Mouse (Mus musculus): Measurements from ENCODE around the gene Mettl7a2. TPM values are rescaled to one million over a fixed set of nuclear protein-coding genes. Genes with fewer than 3 reads are reported as not detected.
"Not testable (repeated sequence)": the region's sequence is repeated elsewhere in the genome, so short reads cannot be mapped to it uniquely, and the experiment has no call there.

Mettl7a2 gene
- total and polyA plus RNA-seq, 3 experiments = not detected

DNA sequence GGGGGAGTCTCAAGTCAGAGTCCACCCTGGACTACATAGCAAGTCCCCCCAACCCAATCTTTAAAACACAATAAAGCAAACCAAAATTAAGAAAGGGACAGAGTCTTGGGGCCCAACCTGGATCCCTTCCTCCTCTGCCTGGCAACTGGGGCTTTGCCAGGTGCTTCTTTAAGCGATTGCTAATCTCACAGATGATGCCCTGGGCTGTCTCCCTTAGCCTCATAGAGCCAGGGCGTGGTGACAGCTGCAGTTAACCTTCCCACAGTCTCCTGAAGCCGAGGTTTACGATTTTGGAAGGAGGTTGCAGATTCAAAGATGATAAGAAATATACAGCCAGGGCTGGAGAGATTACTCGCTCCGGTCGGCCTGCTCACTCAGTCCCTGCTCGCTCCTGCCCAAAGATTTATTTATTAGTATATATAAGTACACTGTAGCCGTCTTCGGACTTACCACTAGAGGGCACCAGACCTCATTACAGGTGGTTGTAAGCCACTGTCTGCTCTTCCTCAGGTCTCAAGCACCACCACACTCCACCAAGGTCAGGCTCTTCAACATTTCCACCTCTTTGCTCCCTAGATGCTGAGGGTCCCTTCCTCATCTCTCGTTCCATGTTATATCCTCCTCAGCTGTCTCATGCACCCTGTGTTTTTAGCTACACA is 45.4 kb upstream of the Mettl7a2 start:
- peaks cover 3 to 21% of the 10 kb centered on the region in 2 experiments for H3K36me3 ChIP-seq (ENCODE audit: control insufficient read depth in 1 of 2, insufficient read depth in 2 of 2, low read length in 2 of 2)
- H3K4me1 ChIP-seq (ENCODE audit: control insufficient read depth in 1 of 2, insufficient read depth in 2 of 2, low read length in 2 of 2) = peaks cover 18 to 22% of the 10 kb centered on the region in 2 experiments
- H3K4me3 ChIP-seq (ENCODE audit: control insufficient read depth in 1 of 2, insufficient read depth in 1 of 2, low read depth in 2 of 2, low read length in 2 of 2) = 0 out of 4 replicates have a peak overlapping the region, but pooled peaks of 1 of the 2 experiments have one; percentile 14
- H3K9ac ChIP-seq (ENCODE audit: control insufficient read depth, low read depth, low read length, poor library complexity, severe bottlenecking); H3K27ac ChIP-seq (ENCODE audit: control insufficient read depth, low read depth, low read length); H3K9me3 ChIP-seq (replicated peaks; ENCODE audit: insufficient read depth, low read length); H3K27me3 ChIP-seq (ENCODE audit: control insufficient read depth in 1 of 2, insufficient read depth in 2 of 2, low read length in 2 of 2); H3K79me2 ChIP-seq (ENCODE audit: control insufficient read depth, insufficient read depth, low read length, poor library complexity): not testable (repeated sequence)
- peak; percentile 92 for DNase-seq (ENCODE audit: low read depth, low spot score)
- TF ChIP-seq ETS1 (IDR thresholded peaks at IDR 0.05; ENCODE audit: low read depth, low read length) (0 out of 2 replicates have a peak, but pooled peaks have one; percentile 16), CTCF (IDR thresholded peaks at IDR 0.05 in 2 of 3, conservative IDR thresholded peaks at IDR 0.05 in 1 of 3; ENCODE audit: control insufficient read depth in 1 of 3, insufficient read depth in 1 of 3, low read depth in 2 of 3, low read length in 3 of 3, poor library complexity in 1 of 3, severe bottlenecking in 1 of 3) (peak; percentile 27 to 64 (median 52); a peak in 5 of 6 replicates), RAD21 (IDR thresholded peaks at IDR 0.05; ENCODE audit: low read depth, low read length) (peak; percentile 21), SMC3 (IDR thresholded peaks at IDR 0.05; ENCODE audit: low read depth, low read length) (peak; percentile 36)

DNA sequence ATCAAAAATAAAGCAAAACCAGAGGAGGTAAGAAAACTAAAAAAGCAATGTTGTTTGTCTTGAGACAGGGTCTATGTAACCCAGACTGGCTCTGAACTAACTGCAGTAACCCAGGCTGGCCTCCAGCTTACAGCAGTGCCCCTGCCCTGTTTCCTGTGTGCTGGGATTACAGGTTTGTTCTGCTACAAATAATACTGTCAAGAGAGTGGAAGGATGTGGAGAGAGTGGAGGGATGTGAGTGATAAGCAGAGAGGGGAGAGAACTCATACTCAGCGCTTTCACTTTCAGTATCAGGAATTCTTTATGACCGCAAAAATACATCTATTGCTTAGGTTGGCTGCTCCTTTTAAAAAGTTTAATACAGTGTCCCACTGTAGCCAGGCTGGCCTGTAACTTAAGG is 40.7 kb upstream of the Mettl7a2 start:
- H3K27me3 ChIP-seq (ENCODE audit: control insufficient read depth in 1 of 2, insufficient read depth in 2 of 2, low read length in 2 of 2) = no peaks in the 10 kb centered on the region
- TF ChIP-seq ZMIZ1 (IDR thresholded peaks at IDR 0.05; ENCODE audit: low read depth, low read length) (no peak), NELFE (IDR thresholded peaks at IDR 0.05; ENCODE audit: low read depth, low read length) (no peak), CHD1 (IDR thresholded peaks at IDR 0.05; ENCODE audit: low read depth, low read length) (no peak), USF1 (IDR thresholded peaks at IDR 0.05; ENCODE audit: low read depth, low read length) (no peak), TCF12 (IDR thresholded peaks at IDR 0.05; ENCODE audit: low read depth, low read length) (no peak)
- no peak overlapping the region for H3K9ac ChIP-seq (ENCODE audit: control insufficient read depth, low read depth, low read length, poor library complexity, severe bottlenecking)
- H3K79me2 ChIP-seq (ENCODE audit: control insufficient read depth, insufficient read depth, low read length, poor library complexity) = no peaks in the 10 kb centered on the region
- H3K9me3 ChIP-seq (replicated peaks; ENCODE audit: insufficient read depth, low read length) = no peaks in the 10 kb centered on the region
- no peak for DNase-seq (ENCODE audit: low read depth, low spot score)
- no peak overlapping the region for H3K27ac ChIP-seq (ENCODE audit: control insufficient read depth, low read depth, low read length)
- peaks cover 2 to 4% of the 10 kb centered on the region in 2 experiments; a peak in 3 of 4 replicates for H3K36me3 ChIP-seq (ENCODE audit: control insufficient read depth in 1 of 2, insufficient read depth in 2 of 2, low read length in 2 of 2)
- no peak overlapping the region for H3K4me3 ChIP-seq (ENCODE audit: control insufficient read depth in 1 of 2, insufficient read depth in 1 of 2, low read depth in 2 of 2, low read length in 2 of 2)
- H3K4me1 ChIP-seq (ENCODE audit: control insufficient read depth in 1 of 2, insufficient read depth in 2 of 2, low read length in 2 of 2) = peaks cover 0 to 3% of the 10 kb centered on the region in 2 experiments; a peak in 1 of 4 replicates

DNA sequence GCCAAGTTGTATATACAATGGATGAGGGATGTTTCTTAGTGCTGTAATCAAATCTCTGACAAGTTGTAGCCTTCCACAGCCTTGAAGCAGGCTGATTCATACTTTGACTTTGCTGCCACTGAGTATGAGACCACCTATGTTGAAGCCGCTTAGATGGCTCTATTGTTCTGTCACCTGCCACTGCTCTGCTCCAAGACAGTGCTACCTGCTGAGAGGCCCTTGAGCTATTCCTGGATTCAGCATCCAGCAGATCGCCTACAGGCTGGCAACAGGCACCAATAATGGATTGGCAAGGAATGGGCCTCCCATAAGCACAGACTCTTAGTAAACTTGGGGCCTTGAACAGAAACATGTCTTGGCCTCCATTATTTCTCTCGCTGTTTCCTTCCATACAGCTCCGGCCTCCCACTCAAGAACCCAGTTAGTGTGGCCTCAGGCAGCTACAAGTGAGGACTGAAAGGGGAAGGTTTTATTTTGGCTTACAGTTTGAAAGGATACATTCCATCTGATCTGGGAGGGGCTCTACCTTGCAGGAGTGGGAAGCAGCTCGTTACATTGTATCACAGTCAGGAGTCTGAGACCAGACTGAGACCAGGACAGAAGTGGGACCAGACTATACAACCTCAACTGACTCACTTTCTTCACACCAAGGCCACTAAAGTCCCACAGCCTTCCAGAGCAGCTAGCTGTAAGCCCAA is 38.4 kb upstream of the Mettl7a2 start:
- DNase-seq (ENCODE audit: low read depth, low spot score) = no peak
- H3K4me3 ChIP-seq (ENCODE audit: control insufficient read depth in 1 of 2, insufficient read depth in 1 of 2, low read depth in 2 of 2, low read length in 2 of 2) = no peak overlapping the region
- H3K9me3 ChIP-seq (replicated peaks; ENCODE audit: insufficient read depth, low read length) = no peaks in the 10 kb centered on the region
- no peak for TF ChIP-seq SMC3 (IDR thresholded peaks at IDR 0.05; ENCODE audit: low read depth, low read length)
- TF ChIP-seq TCF12 (IDR thresholded peaks at IDR 0.05; ENCODE audit: low read depth, low read length) = no peak
- TF ChIP-seq CHD2 (IDR thresholded peaks at IDR 0.05; ENCODE audit: low read length) = no peak
- TF ChIP-seq BHLHE40 (IDR thresholded peaks at IDR 0.05; ENCODE audit: borderline replicate concordance, low read depth, low read length) = no peak
- no peak for TF ChIP-seq MYB (IDR thresholded peaks at IDR 0.05; ENCODE audit: low read depth, low read length)
- no peak for TF ChIP-seq MAX (IDR thresholded peaks at IDR 0.05; ENCODE audit: low read length)
- no peak for TF ChIP-seq MXI1 (IDR thresholded peaks at IDR 0.05; ENCODE audit: low read depth, low read length)
- TF ChIP-seq E2F4 (IDR thresholded peaks at IDR 0.05; ENCODE audit: borderline replicate concordance, low read depth, low read length) = no peak
- H3K4me1 ChIP-seq (ENCODE audit: control insufficient read depth in 1 of 2, insufficient read depth in 2 of 2, low read length in 2 of 2) = no peaks in the 10 kb centered on the region
- H3K36me3 ChIP-seq (ENCODE audit: control insufficient read depth in 1 of 2, insufficient read depth in 2 of 2, low read length in 2 of 2) = peaks cover 0 to 4% of the 10 kb centered on the region in 2 experiments; a peak in 3 of 4 replicates
- no peaks in the 10 kb centered on the region for H3K79me2 ChIP-seq (ENCODE audit: control insufficient read depth, insufficient read depth, low read length, poor library complexity)
- H3K27me3 ChIP-seq (ENCODE audit: control insufficient read depth in 1 of 2, insufficient read depth in 2 of 2, low read length in 2 of 2) = no peaks in the 10 kb centered on the region
- H3K9ac ChIP-seq (ENCODE audit: control insufficient read depth, low read depth, low read length, poor library complexity, severe bottlenecking) = no peak overlapping the region
- H3K27ac ChIP-seq (ENCODE audit: control insufficient read depth, low read depth, low read length) = no peak overlapping the region

DNA sequence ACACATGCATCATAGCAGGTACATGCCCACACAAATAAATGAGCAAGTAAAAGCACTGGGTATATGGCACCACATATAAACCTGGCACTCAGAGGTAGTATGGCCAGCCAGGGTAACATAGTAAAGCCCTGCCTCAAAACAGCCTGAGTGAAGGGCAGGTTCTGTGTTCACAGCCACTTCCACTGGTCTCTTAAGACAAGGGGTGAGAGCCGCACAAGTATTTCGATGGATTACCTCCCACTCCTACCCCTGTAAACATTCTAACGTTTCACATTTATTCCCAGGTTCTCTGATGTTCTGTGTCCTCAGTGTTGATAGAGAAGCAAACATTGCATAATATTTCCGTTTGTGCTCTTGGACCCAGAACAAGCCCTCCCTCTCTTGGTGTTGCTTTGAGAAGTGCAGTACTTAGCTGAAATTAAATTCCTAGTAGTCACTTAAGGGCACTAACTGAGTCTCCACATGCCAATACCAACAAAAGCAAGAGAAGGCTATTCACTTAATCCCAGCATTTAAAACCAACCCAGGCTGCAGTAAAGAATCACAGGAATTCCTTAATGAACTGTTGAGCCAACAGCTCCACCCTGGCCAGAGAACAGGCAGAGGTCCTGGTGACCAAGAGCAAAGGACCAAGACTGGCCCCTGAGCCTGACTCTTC is 34.9 kb upstream of the Mettl7a2 start:
- H3K9me3 ChIP-seq (replicated peaks; ENCODE audit: insufficient read depth, low read length); H3K4me3 ChIP-seq (ENCODE audit: control insufficient read depth in 1 of 2, insufficient read depth in 1 of 2, low read depth in 2 of 2, low read length in 2 of 2); H3K27me3 ChIP-seq (ENCODE audit: control insufficient read depth in 1 of 2, insufficient read depth in 2 of 2, low read length in 2 of 2); H3K27ac ChIP-seq (ENCODE audit: control insufficient read depth, low read depth, low read length); H3K79me2 ChIP-seq (ENCODE audit: control insufficient read depth, insufficient read depth, low read length, poor library complexity); H3K36me3 ChIP-seq (ENCODE audit: control insufficient read depth in 1 of 2, insufficient read depth in 2 of 2, low read length in 2 of 2); H3K4me1 ChIP-seq (ENCODE audit: control insufficient read depth in 1 of 2, insufficient read depth in 2 of 2, low read length in 2 of 2); DNase-seq (ENCODE audit: low read depth, low spot score); H3K9ac ChIP-seq (ENCODE audit: control insufficient read depth, low read depth, low read length, poor library complexity, severe bottlenecking): not testable (repeated sequence)
